Mouse (Mus musculus) embryonic facial prominence, embryonic 10.5 days (tissue): ENCODE results near the gene Rad54l. TPM values are rescaled to one million over a fixed set of nuclear protein-coding genes. Genes with fewer than 3 reads are reported as not detected.

Source experiments
- DNase-seq: peaks from one replicate; pipeline ENCODE4 v3.0.0-alpha.2; 2017; ENCODE audit warnings: low spot score
- H3K27ac ChIP-seq: fragments of 300-500 bp; sonication (generic); replicated peaks from 2 replicates; pipeline ENCODE4 v1.5.1; 2016; ENCODE audit warnings: mild to moderate bottlenecking
- H3K27me3 ChIP-seq: fragments of 300-500 bp; sonication (generic); replicated peaks from 2 replicates; pipeline ENCODE4 v1.6.1; 2016; ENCODE audit warnings: low read depth, mild to moderate bottlenecking; ENCODE audit not compliant: poor library complexity, severe bottlenecking
- H3K36me3 ChIP-seq: fragments of 300-500 bp; sonication (generic); replicated peaks from 2 replicates; pipeline ENCODE4 v1.6.1; 2016; ENCODE audit warnings: mild to moderate bottlenecking, moderate library complexity
- H3K4me1 ChIP-seq: fragments of 300-500 bp; sonication (generic); 2 replicates; pipeline ENCODE4 v1.6.1; 2016
- H3K4me3 ChIP-seq: fragments of 300-500 bp; sonication (generic); 2 replicates; pipeline ENCODE4 v1.5.1; 2016; ENCODE audit warnings: mild to moderate bottlenecking, moderate library complexity
- H3K9me3 ChIP-seq: fragments of 300-500 bp; sonication (generic); 2 replicates; pipeline ENCODE4 v1.6.1; 2016; ENCODE audit warnings: mild to moderate bottlenecking
- WGBS: fragments of 180-500 bp; shearing (Covaris S2); methylation state at CpG from one replicate; pipeline ENCODE4 v1.1.7; 2016; 5-methylcytosine and 5-hydroxymethylcytosine counted together
- polyA plus RNA-seq: library from polyadenylated mRNA; unstranded; fragments of >200 nt; fragmentation: Nextera tagmentation; extraction: Ambion mirVana; gene quantifications from 2 replicates; pipeline ENCODE4 v1.2.1, GENCODE M21; 2016

Gene Rad54l
- polyA plus RNA-seq, 1 experiment from 2014 or later = 77.2 TPM

GRCm38 (mm10) chr4:116152702-116153101, 29.2 kb upstream of the Rad54l start:
- peaks cover 16% of the 10 kb centered on the region for H3K4me1 ChIP-seq
- no peaks in the 10 kb centered on the region for H3K9me3 ChIP-seq
- no peak overlapping the region for H3K27ac ChIP-seq
- H3K36me3 ChIP-seq = peaks cover 62% of the 10 kb centered on the region
- H3K4me3 ChIP-seq = no peak overlapping the region
- no peaks in the 10 kb centered on the region for H3K27me3 ChIP-seq
- WGBS = 94% methylated on average over 15 of the region's 15 CpGs
- DNase-seq = no peak

GRCm38 (mm10) chr4:116151238-116151637, 27.7 kb upstream of the Rad54l start, which contains the start of gene Lurap1:
TSS of gene Lurap1 (minus strand) at chr4:116151338.
- DNase-seq = no peak

DNA sequence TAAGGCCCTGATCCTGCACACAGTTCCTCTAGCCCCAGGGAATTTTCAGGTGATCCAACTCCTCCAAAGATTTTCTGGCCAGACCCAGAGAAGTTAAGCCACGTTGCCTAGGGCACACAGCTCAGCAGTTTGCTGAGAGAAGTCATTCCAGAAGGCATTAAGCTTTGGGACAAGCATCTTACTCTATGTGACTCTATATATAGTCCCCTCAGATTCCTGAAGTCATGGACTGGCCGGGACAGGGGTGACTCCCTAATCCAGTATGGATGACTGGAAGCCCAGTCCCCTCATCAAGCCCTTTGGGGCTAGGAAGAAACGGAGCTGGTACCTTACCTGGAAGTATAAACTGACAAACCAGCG, 27.4 kb upstream of the Rad54l start:
- H3K4me3 ChIP-seq = peak overlapping the region; percentile 86
- WGBS = 25% methylated on average over 4 of the region's 4 CpGs
- H3K36me3 ChIP-seq = peaks cover 43% of the 10 kb centered on the region
- H3K27me3 ChIP-seq = no peaks in the 10 kb centered on the region
- no peak for DNase-seq
- peaks cover 16% of the 10 kb centered on the region for H3K4me1 ChIP-seq
- H3K9me3 ChIP-seq = peaks cover 3% of the 10 kb centered on the region; the same call in 1 of the 2 replicates
- peak overlapping the region; percentile 97 for H3K27ac ChIP-seq

More at GRCm38 (mm10) chr4:116151238-116151637, 27.7 kb upstream of the Rad54l start, which contains the start of gene Lurap1:
- H3K9me3 ChIP-seq = peaks cover 3% of the 10 kb centered on the region; the same call in 1 of the 2 replicates
- H3K4me1 ChIP-seq = peaks cover 16% of the 10 kb centered on the region
- 79% methylated on average over 6 of the region's 6 CpGs for WGBS
- peaks cover 47% of the 10 kb centered on the region for H3K36me3 ChIP-seq
- H3K4me3 ChIP-seq = peak within 1 kb of the TSS; percentile 86
- H3K27me3 ChIP-seq = no peaks in the 10 kb centered on the region
- H3K27ac ChIP-seq = peak within 1 kb of the TSS; percentile 97

- peaks cover 3% of the 10 kb centered on the region; the same call in 1 of the 2 replicates for H3K9me3 ChIP-seq
- WGBS = 3% methylated on average over 73 of the region's 73 CpGs
- no peaks in the 10 kb centered on the region for H3K27me3 ChIP-seq
- H3K4me3 ChIP-seq = peak overlapping the region; percentile 86
- H3K4me1 ChIP-seq = peaks cover 16% of the 10 kb centered on the region
- H3K36me3 ChIP-seq = peaks cover 38% of the 10 kb centered on the region
- H3K27ac ChIP-seq = peak overlapping the region; percentile 97
- peak; percentile 83 for DNase-seq
These were observed 26.8 kb upstream of the Rad54l start for GRCm38 (mm10) chr4:116150156-116150861.

GRCm38 (mm10) chr4:116149812-116150155, 26.3 kb upstream of the Rad54l start:
- WGBS = 21% methylated on average over 6 of the region's 6 CpGs
- peak overlapping the region; percentile 86 for H3K4me3 ChIP-seq
- H3K9me3 ChIP-seq = peaks cover 3% of the 10 kb centered on the region; the same call in 1 of the 2 replicates
- peaks cover 32% of the 10 kb centered on the region for H3K36me3 ChIP-seq
- H3K4me1 ChIP-seq = peaks cover 19% of the 10 kb centered on the region
- no peak for DNase-seq
- peaks cover 3% of the 10 kb centered on the region; the same call in 1 of the 2 replicates for H3K27me3 ChIP-seq
- H3K27ac ChIP-seq = peak overlapping the region; percentile 97

DNA sequence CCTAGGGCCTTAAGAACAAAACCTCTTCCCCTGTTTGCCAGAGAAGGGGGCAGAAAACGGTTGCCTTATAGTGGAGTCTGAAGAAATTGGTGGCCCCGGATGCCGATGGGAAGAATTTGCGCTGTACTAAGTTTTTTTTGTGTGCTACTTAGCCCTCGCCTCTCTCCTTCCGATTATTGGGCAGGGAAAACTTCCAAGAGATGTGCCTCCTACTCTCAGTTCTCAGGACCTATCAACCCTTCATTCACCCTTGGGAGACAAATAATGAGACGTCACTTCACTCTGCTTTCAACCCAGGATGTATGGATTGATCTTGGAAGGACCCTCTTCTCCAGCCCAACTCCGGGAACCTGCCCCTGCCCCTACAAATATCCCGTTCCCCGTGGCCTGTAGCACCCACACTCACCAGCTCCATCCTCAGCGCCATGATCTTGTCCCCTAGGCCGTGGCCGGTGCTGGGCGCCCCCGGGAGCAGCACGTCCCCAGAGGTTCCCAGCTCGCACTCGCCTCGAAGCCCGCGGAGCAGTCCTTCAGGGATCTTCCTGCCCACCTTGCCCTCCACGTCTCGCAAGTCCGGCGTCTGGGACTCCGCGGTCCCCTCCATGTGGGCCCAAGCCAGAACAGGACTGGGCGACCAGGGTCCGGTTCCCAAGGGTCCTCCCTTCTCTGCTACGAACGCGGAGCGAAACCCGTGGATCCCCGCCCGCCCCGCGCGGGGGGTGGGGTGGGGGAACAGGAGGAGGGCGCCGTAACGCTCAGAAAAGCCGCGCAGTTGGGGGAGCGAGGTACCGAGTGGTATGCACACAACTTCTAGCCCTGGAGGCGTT, 20.6 kb upstream of the Rad54l start:
- under 1% methylated on average over 47 of the region's 47 CpGs for WGBS
- H3K27ac ChIP-seq = peak overlapping the region; percentile 82

DNA sequence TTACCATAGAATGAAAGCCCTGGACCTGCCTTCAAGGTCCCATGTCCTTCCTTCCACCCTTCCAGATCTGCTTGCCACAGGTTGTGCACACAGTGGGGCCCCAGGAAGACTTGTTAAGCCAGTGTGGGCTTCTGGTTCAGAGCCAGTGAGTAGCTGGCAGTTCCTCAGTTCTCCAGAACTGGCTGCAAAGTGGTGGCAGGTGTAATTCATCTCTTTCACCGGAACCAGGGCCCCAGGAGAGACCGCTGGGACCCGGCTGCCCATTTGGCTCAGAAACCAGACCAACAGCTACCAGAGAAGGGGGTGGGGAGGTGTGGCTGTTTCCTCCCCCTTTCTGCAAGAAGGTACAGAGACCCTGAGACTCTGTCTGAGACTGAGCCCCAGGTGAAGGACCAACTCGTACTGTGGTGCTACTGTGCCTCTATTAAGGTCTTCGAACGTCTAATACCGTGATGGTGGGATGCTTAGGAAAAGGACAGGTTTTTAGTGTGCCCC, 19.9 kb upstream of the Rad54l start:
- H3K4me3 ChIP-seq = peak overlapping the region; percentile 83
- DNase-seq = no peak

More for the DNA sequence above, 20.6 kb upstream of the Rad54l start:
- peaks cover 20% of the 10 kb centered on the region for H3K4me1 ChIP-seq
- peaks cover 3% of the 10 kb centered on the region; the same call in 1 of the 2 replicates for H3K9me3 ChIP-seq
- peaks cover 37% of the 10 kb centered on the region for H3K27me3 ChIP-seq
- peak; percentile 71 for DNase-seq
- H3K4me3 ChIP-seq = peak overlapping the region; percentile 83
- H3K36me3 ChIP-seq = no peaks in the 10 kb centered on the region

DNA sequence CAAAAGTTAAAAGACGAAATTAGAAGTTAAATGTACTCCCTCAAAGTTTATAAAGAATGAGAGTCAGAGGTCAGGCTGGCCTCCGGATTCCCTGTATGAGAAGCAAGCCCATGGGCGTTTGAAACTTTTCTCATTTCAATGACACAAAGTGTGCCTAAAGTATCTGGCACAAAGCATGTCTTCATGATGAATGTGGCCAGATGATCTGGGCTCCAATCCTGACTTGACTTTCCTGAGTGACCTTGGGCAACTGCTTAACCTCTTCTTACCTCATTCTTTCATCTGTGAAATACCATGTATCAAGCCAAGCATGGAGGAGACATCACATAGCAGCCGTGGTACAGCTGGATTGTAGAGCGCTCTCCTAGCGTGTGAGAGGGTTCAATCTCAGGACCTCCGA, 18.8 kb upstream of the Rad54l start:
- 82% methylated on average over 7 of the region's 7 CpGs for WGBS
- Histone ChIP-seq H3K4me3 (no peak overlapping the region), H3K27me3 (peaks cover 37% of the 10 kb centered on the region), H3K9me3 (peaks cover 2% of the 10 kb centered on the region; the same call in 1 of the 2 replicates), H3K36me3 (no peaks in the 10 kb centered on the region), H3K27ac (no peak overlapping the region), H3K4me1 (peaks cover 24% of the 10 kb centered on the region)
- no peak for DNase-seq

More for the DNA sequence above, 19.9 kb upstream of the Rad54l start:
- Histone ChIP-seq H3K27me3 (peaks cover 37% of the 10 kb centered on the region), H3K9me3 (peaks cover 3% of the 10 kb centered on the region; the same call in 1 of the 2 replicates), H3K27ac (no peak overlapping the region), H3K4me1 (peaks cover 20% of the 10 kb centered on the region), H3K36me3 (no peaks in the 10 kb centered on the region)
- 16% methylated on average over 7 of the region's 7 CpGs for WGBS

DNA sequence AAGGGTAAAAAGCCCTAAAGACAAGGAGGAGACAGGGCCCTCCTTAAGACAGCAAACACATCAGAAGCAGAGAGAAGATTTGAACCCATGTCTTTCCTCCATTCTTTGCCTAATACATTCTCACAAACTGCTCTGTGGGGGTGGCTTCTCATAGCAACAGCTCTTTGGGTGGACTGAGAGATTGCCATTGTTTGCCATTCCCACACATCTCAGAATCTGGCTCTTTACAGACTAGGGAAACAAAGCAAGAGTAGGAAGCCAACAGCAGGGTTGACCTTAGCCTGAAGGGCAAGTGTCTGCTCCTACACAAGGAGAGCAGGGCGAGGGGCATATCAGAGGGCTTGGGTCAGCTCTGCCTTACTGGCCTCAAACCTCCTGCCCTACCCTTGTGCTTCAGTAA, 18.2 kb upstream of the Rad54l start:
- H3K4me1 ChIP-seq = peaks cover 25% of the 10 kb centered on the region
- no peaks in the 10 kb centered on the region for H3K9me3 ChIP-seq
- peaks cover 37% of the 10 kb centered on the region for H3K27me3 ChIP-seq
- 71% methylated on average over 1 of the region's 1 CpGs for WGBS
- no peaks in the 10 kb centered on the region for H3K36me3 ChIP-seq
- no peak for DNase-seq
- no peak overlapping the region for H3K27ac ChIP-seq
- H3K4me3 ChIP-seq = no peak overlapping the region

- Histone ChIP-seq H3K27ac (no peak overlapping the region), H3K36me3 (no peaks in the 10 kb centered on the region), H3K27me3 (peaks cover 37% of the 10 kb centered on the region), H3K4me3 (no peak overlapping the region), H3K4me1 (peaks cover 25% of the 10 kb centered on the region), H3K9me3 (no peaks in the 10 kb centered on the region)
- DNase-seq = no peak
- 85% methylated on average over 7 of the region's 7 CpGs for WGBS
These were observed 17.5 kb upstream of the Rad54l start for GRCm38 (mm10) chr4:116140801-116141574.

- 53% methylated on average over 13 of the region's 13 CpGs for WGBS
- Histone ChIP-seq H3K27me3 (peaks cover 12% of the 10 kb centered on the region), H3K4me3 (no peak overlapping the region), H3K9me3 (no peaks in the 10 kb centered on the region), H3K27ac (no peak overlapping the region), H3K36me3 (no peaks in the 10 kb centered on the region), H3K4me1 (peaks cover 8% of the 10 kb centered on the region; the same call in 1 of the 2 replicates)
- DNase-seq = no peak
These were observed 14.0 kb upstream of the Rad54l start for GRCm38 (mm10) chr4:116137421-116137996.
